Mouse (Mus musculus) small intestine, adult 2 months (tissue): ENCODE data around the gene Prkg1.

Source experiments
- CTCF ChIP-seq: fragments of 200-500 bp; IDR thresholded peaks from 2 replicates; pipeline ENCODE4 v1.5.1; 2012; ENCODE audit warnings: low read depth, mild to moderate bottlenecking, control low read depth, inconsistent platforms, low read length, moderate library complexity, mixed read lengths; ENCODE audit not compliant: insufficient replicate concordance, insufficient read length; ENCODE audit errors: extremely low read depth
- POLR2A ChIP-seq: fragments of 200-500 bp; IDR thresholded peaks from 2 replicates; pipeline ENCODE4 v1.6.1; 2012; ENCODE audit warnings: low read depth, mild to moderate bottlenecking, control low read depth, inconsistent platforms, low read length, moderate library complexity

GRCm38 (mm10) chr19:30861441-30861840, 903.4 kb downstream of the Prkg1 start:
- TF ChIP-seq CTCF (no peak), POLR2A (no peak)
